Mouse (Mus musculus): ENCODE results near the gene Bcl10. TPM values are rescaled to one million over a fixed set of nuclear protein-coding genes. Genes with fewer than 3 reads are reported as not detected.

Bcl10 gene
- polyA plus RNA-seq, 1 experiment from 2014 or later = 50.0 TPM

GRCm38 (mm10) chr3:145922971-145923370 lies 367 bp downstream of the Bcl10 start:
- Histone ChIP-seq H3K36me3 (ENCODE audit: control insufficient read depth, insufficient read depth, low read length) (peaks cover 5% of the 10 kb centered on the region; the same call in 1 of the 2 replicates), H3K9me3 (ENCODE audit: control insufficient read depth, low read depth, low read length) (no peaks in the 10 kb centered on the region), H3K4me1 (ENCODE audit: control insufficient read depth, insufficient read depth, low read length) (peaks cover 18% of the 10 kb centered on the region), H3K4me2 (replicated peaks; ENCODE audit: low read depth, low read length) (no peak overlapping the region), H3K27ac (ENCODE audit: low read length) (peak overlapping the region; percentile 84; the same call in 1 of the 2 replicates), H3K9ac (replicated peaks; ENCODE audit: low read depth, low read length) (no peak overlapping the region), H3K27me3 (ENCODE audit: control insufficient read depth, insufficient read depth, low read length) (no peaks in the 10 kb centered on the region), H3K4me3 (ENCODE audit: low read depth, low read length) (no peak overlapping the region)
- no peak for ATAC-seq (ENCODE audit: insufficient number of reproducible peaks, insufficient read depth, low FRiP score, low read depth)
- 38% methylated on average over 3 of the region's 3 CpGs for whole genome bisulfite sequencing

GRCm38 (mm10) chr3:145923874-145924577 lies 1.4 kb downstream of the Bcl10 start:
- under 1% methylated on average over 55 of the region's 58 CpGs for WGBS
- H3K27me3 ChIP-seq (ENCODE audit: control insufficient read depth, insufficient read depth, low read length) = no peaks in the 10 kb centered on the region

GRCm38 (mm10) chr3:145924649-145925337 lies 2.2 kb downstream of the Bcl10 start:
- no peak for ATAC-seq (ENCODE audit: insufficient number of reproducible peaks, insufficient read depth, low FRiP score, low read depth)
- Histone ChIP-seq H3K4me1 (ENCODE audit: control insufficient read depth, insufficient read depth, low read length) (peaks cover 18% of the 10 kb centered on the region), H3K27me3 (ENCODE audit: control insufficient read depth, insufficient read depth, low read length) (no peaks in the 10 kb centered on the region), H3K27ac (ENCODE audit: low read length) (peak overlapping the region; percentile 96), H3K36me3 (ENCODE audit: control insufficient read depth, insufficient read depth, low read length) (peaks cover 9% of the 10 kb centered on the region; the same call in 1 of the 2 replicates), H3K4me3 (ENCODE audit: low read depth, low read length) (peak overlapping the region; percentile 86), H3K9ac (replicated peaks; ENCODE audit: low read depth, low read length) (peak overlapping the region; percentile 84), H3K9me3 (ENCODE audit: control insufficient read depth, low read depth, low read length) (no peaks in the 10 kb centered on the region), H3K4me2 (replicated peaks; ENCODE audit: low read depth, low read length) (peak overlapping the region; percentile 69)
- 3% methylated on average over 39 of the region's 39 CpGs for whole genome bisulfite sequencing

More at GRCm38 (mm10) chr3:145923874-145924577, 1.4 kb downstream of the Bcl10 start:
- Histone ChIP-seq H3K9me3 (ENCODE audit: control insufficient read depth, low read depth, low read length) (no peaks in the 10 kb centered on the region), H3K4me1 (ENCODE audit: control insufficient read depth, insufficient read depth, low read length) (peaks cover 18% of the 10 kb centered on the region), H3K36me3 (ENCODE audit: control insufficient read depth, insufficient read depth, low read length) (peaks cover 9% of the 10 kb centered on the region; the same call in 1 of the 2 replicates), H3K4me2 (replicated peaks; ENCODE audit: low read depth, low read length) (peak overlapping the region; percentile 69), H3K4me3 (ENCODE audit: low read depth, low read length) (peak overlapping the region; percentile 86), H3K9ac (replicated peaks; ENCODE audit: low read depth, low read length) (peak overlapping the region; percentile 84), H3K27ac (ENCODE audit: low read length) (peak overlapping the region; percentile 96)
- peak; percentile 100 for ATAC-seq (ENCODE audit: insufficient number of reproducible peaks, insufficient read depth, low FRiP score, low read depth)

GRCm38 (mm10) chr3:145925506-145925905 lies 2.9 kb downstream of the Bcl10 start:
- H3K9ac ChIP-seq (replicated peaks; ENCODE audit: low read depth, low read length) = 0 out of 2 replicates have a peak overlapping the region, but pooled peaks have one; percentile 12
- peak overlapping the region; percentile 69 for H3K4me2 ChIP-seq (replicated peaks; ENCODE audit: low read depth, low read length)
- peaks cover 18% of the 10 kb centered on the region for H3K4me1 ChIP-seq (ENCODE audit: control insufficient read depth, insufficient read depth, low read length)
- H3K27ac ChIP-seq (ENCODE audit: low read length) = no peak overlapping the region
- no peaks in the 10 kb centered on the region for H3K27me3 ChIP-seq (ENCODE audit: control insufficient read depth, insufficient read depth, low read length)
- no peaks in the 10 kb centered on the region for H3K9me3 ChIP-seq (ENCODE audit: control insufficient read depth, low read depth, low read length)
- peak overlapping the region; percentile 86 for H3K4me3 ChIP-seq (ENCODE audit: low read depth, low read length)
- WGBS = 57% methylated on average over 5 of the region's 5 CpGs
- no peak for ATAC-seq (ENCODE audit: insufficient number of reproducible peaks, insufficient read depth, low FRiP score, low read depth)
- H3K36me3 ChIP-seq (ENCODE audit: control insufficient read depth, insufficient read depth, low read length) = peaks cover 11% of the 10 kb centered on the region

GRCm38 (mm10) chr3:145929525-145930400 lies 7.2 kb downstream of the Bcl10 start:
- no peak overlapping the region for H3K4me3 ChIP-seq (ENCODE audit: low read depth, low read length)
- no peak overlapping the region for H3K4me2 ChIP-seq (replicated peaks; ENCODE audit: low read depth, low read length)
- no peaks in the 10 kb centered on the region for H3K9me3 ChIP-seq (ENCODE audit: control insufficient read depth, low read depth, low read length)
- no peak overlapping the region for H3K9ac ChIP-seq (replicated peaks; ENCODE audit: low read depth, low read length)
- H3K27ac ChIP-seq (ENCODE audit: low read length) = no peak overlapping the region
- 69% methylated on average over 7 of the region's 7 CpGs for WGBS
- no peaks in the 10 kb centered on the region for H3K27me3 ChIP-seq (ENCODE audit: control insufficient read depth, insufficient read depth, low read length)
- no peak for ATAC-seq (ENCODE audit: insufficient number of reproducible peaks, insufficient read depth, low FRiP score, low read depth)
- H3K4me1 ChIP-seq (ENCODE audit: control insufficient read depth, insufficient read depth, low read length) = peaks cover 11% of the 10 kb centered on the region
- peaks cover 33% of the 10 kb centered on the region for H3K36me3 ChIP-seq (ENCODE audit: control insufficient read depth, insufficient read depth, low read length)

GRCm38 (mm10) chr3:145933845-145934244 lies 11.2 kb downstream of the Bcl10 start:
- no peak overlapping the region for H3K4me3 ChIP-seq (ENCODE audit: low read depth, low read length)
- no peak for ATAC-seq (ENCODE audit: insufficient number of reproducible peaks, insufficient read depth, low FRiP score, low read depth)
- peaks cover 24% of the 10 kb centered on the region; the same call in 1 of the 2 replicates for H3K36me3 ChIP-seq (ENCODE audit: control insufficient read depth, insufficient read depth, low read length)
- no peak overlapping the region for H3K4me2 ChIP-seq (replicated peaks; ENCODE audit: low read depth, low read length)
- 54% methylated on average over 9 of the region's 9 CpGs for WGBS
- no peak overlapping the region for H3K27ac ChIP-seq (ENCODE audit: low read length)
- H3K27me3 ChIP-seq (ENCODE audit: control insufficient read depth, insufficient read depth, low read length) = no peaks in the 10 kb centered on the region
- no peak overlapping the region for H3K9ac ChIP-seq (replicated peaks; ENCODE audit: low read depth, low read length)
- H3K9me3 ChIP-seq (ENCODE audit: control insufficient read depth, low read depth, low read length) = no peaks in the 10 kb centered on the region
- H3K4me1 ChIP-seq (ENCODE audit: control insufficient read depth, insufficient read depth, low read length) = peaks cover 2% of the 10 kb centered on the region

GRCm38 (mm10) chr3:145937505-145938404 lies 15.2 kb downstream of the Bcl10 start, which contains the start of gene 2410004B18Rik:
Gene 2410004B18Rik, plus strand, starts transcription at chr3:145938014.
- peak within 1 kb of the TSS; percentile 91 for H3K4me3 ChIP-seq (ENCODE audit: low read depth, low read length)
- H3K9me3 ChIP-seq (ENCODE audit: control insufficient read depth, low read depth, low read length) = no peaks in the 10 kb centered on the region
- WGBS = 1% methylated on average over 69 of the region's 70 CpGs
- H3K27me3 ChIP-seq (ENCODE audit: control insufficient read depth, insufficient read depth, low read length) = no peaks in the 10 kb centered on the region
- H3K4me2 ChIP-seq (replicated peaks; ENCODE audit: low read depth, low read length) = peak within 1 kb of the TSS; percentile 74
- H3K27ac ChIP-seq (ENCODE audit: low read length) = peak within 1 kb of the TSS; percentile 52; the same call in 1 of the 2 replicates
- peak; percentile 93 for ATAC-seq (ENCODE audit: insufficient number of reproducible peaks, insufficient read depth, low FRiP score, low read depth)
- H3K9ac ChIP-seq (replicated peaks; ENCODE audit: low read depth, low read length) = peak within 1 kb of the TSS; percentile 95
- H3K4me1 ChIP-seq (ENCODE audit: control insufficient read depth, insufficient read depth, low read length) = peaks cover 11% of the 10 kb centered on the region
- peaks cover 16% of the 10 kb centered on the region; the same call in 1 of the 2 replicates for H3K36me3 ChIP-seq (ENCODE audit: control insufficient read depth, insufficient read depth, low read length)
